Mouse (Mus musculus) liver, embryonic 16.5 days (tissue): ENCODE measurements around the gene Cdh23. TPM values are rescaled to one million over a fixed set of nuclear protein-coding genes. Genes with fewer than 3 reads are reported as not detected.

ENCODE experiments used
- ATAC-seq: fragments of 200-750 bp; cut with Nextera tagmentation; 2 replicates; pipeline ENCODE4 v1.8.0; 2017; ENCODE audit warnings: low read depth, mild to moderate bottlenecking, moderate number of reproducible peaks, moderate library complexity
- H3K27ac ChIP-seq: fragments of 300-500 bp; sonication (generic); 2 replicates; pipeline ENCODE4 v1.5.1; 2014; ENCODE audit warnings: mild to moderate bottlenecking, low read length
- H3K27me3 ChIP-seq: fragments of 300-500 bp; sonication (generic); 2 replicates; pipeline ENCODE4 v1.6.1; 2014; ENCODE audit warnings: low read depth, low read length, mixed read lengths; ENCODE audit not compliant: control insufficient read depth, insufficient read depth
- H3K36me3 ChIP-seq: fragments of 300-500 bp; sonication (generic); 2 replicates; pipeline ENCODE4 v1.6.1; 2014; ENCODE audit warnings: mild to moderate bottlenecking; ENCODE audit not compliant: control insufficient read depth, insufficient read depth
- H3K4me1 ChIP-seq: fragments of 300-500 bp; sonication (generic); 2 replicates; pipeline ENCODE4 v1.6.1; 2014; ENCODE audit warnings: low read depth, low read length, mixed read lengths; ENCODE audit not compliant: control insufficient read depth
- H3K4me2 ChIP-seq: fragments of 300-500 bp; sonication (generic); 2 replicates; pipeline ENCODE4 v1.6.1; 2014; ENCODE audit warnings: low read depth, low read length, mixed read lengths
- H3K4me3 ChIP-seq: fragments of 300-500 bp; sonication (generic); 2 replicates; pipeline ENCODE4 v1.5.1; 2014; ENCODE audit warnings: low read depth, mild to moderate bottlenecking, low read length
- H3K9ac ChIP-seq: fragments of 300-500 bp; sonication (generic); 2 replicates; pipeline ENCODE4 v1.6.1; 2014; ENCODE audit warnings: low read depth, low read length
- H3K9me3 ChIP-seq: fragments of 300-500 bp; sonication (generic); replicated peaks from 2 replicates; pipeline ENCODE4 v1.6.1; 2016; ENCODE audit warnings: low read length; ENCODE audit not compliant: control insufficient read depth
- WGBS: fragments of 180-500 bp; shearing (Covaris S2); extraction: QIAGEN DNeasy Blood & Tissue Kit; methylation state at CpG from one replicate; pipeline ENCODE4 v1.1.7; 2014; ENCODE audit not compliant: insufficient replicate concordance; 5-methylcytosine and 5-hydroxymethylcytosine counted together
- polyA plus RNA-seq: library from polyadenylated mRNA; unstranded; fragments of >200 nt; fragmentation: Nextera tagmentation; extraction: Ambion mirVana; gene quantifications from 2 replicates; pipeline ENCODE4 v1.2.1, GENCODE M21; 2015

Cdh23 gene
- polyA plus RNA-seq, 1 experiment from 2014 or later = 0.65 TPM

- Histone ChIP-seq H3K9me3 (no peaks in the 10 kb centered on the region), H3K36me3 (peaks cover 29% of the 10 kb centered on the region), H3K4me2 (no peak overlapping the region), H3K4me3 (no peak overlapping the region), H3K4me1 (no peaks in the 10 kb centered on the region), H3K27me3 (no peaks in the 10 kb centered on the region), H3K27ac (no peak overlapping the region), H3K9ac (no peak overlapping the region)
- WGBS = 79% methylated on average over 17 of the region's 17 CpGs
- ATAC-seq = no peak
Observed at GRCm38 (mm10) chr10:60303419-60303818, 392.9 kb downstream of the Cdh23 start.

- Histone ChIP-seq H3K4me1 (no peaks in the 10 kb centered on the region), H3K36me3 (peaks cover 45% of the 10 kb centered on the region), H3K9ac (no peak overlapping the region), H3K27me3 (no peaks in the 10 kb centered on the region), H3K9me3 (no peaks in the 10 kb centered on the region), H3K4me2 (no peak overlapping the region), H3K4me3 (no peak overlapping the region), H3K27ac (no peak overlapping the region)
- no peak for ATAC-seq
- 92% methylated on average over 12 of the region's 12 CpGs for WGBS
Observed at GRCm38 (mm10) chr10:60299636-60300035, 396.7 kb downstream of the Cdh23 start.

- no peak for ATAC-seq
- peaks cover 55% of the 10 kb centered on the region for H3K36me3 ChIP-seq
- 76% methylated on average over 9 of the region's 9 CpGs for WGBS
- no peak overlapping the region for H3K27ac ChIP-seq
- H3K4me2 ChIP-seq = no peak overlapping the region
- H3K9ac ChIP-seq = no peak overlapping the region
- H3K9me3 ChIP-seq = no peaks in the 10 kb centered on the region
- H3K27me3 ChIP-seq = no peaks in the 10 kb centered on the region
- H3K4me1 ChIP-seq = peaks cover 8% of the 10 kb centered on the region
- H3K4me3 ChIP-seq = no peak overlapping the region
Observed at GRCm38 (mm10) chr10:60296027-60296426, 400.3 kb downstream of the Cdh23 start.

- Histone ChIP-seq H3K9me3 (no peaks in the 10 kb centered on the region), H3K9ac (no peak overlapping the region), H3K4me2 (no peak overlapping the region), H3K36me3 (peaks cover 49% of the 10 kb centered on the region), H3K27ac (no peak overlapping the region), H3K27me3 (no peaks in the 10 kb centered on the region), H3K4me3 (no peak overlapping the region), H3K4me1 (peaks cover 15% of the 10 kb centered on the region)
- WGBS = 35% methylated on average over 3 of the region's 3 CpGs
- no peak for ATAC-seq
Observed at GRCm38 (mm10) chr10:60295356-60295755, 400.9 kb downstream of the Cdh23 start.

- no peak overlapping the region for H3K9ac ChIP-seq
- no peaks in the 10 kb centered on the region for H3K9me3 ChIP-seq
- H3K4me3 ChIP-seq = no peak overlapping the region
- H3K36me3 ChIP-seq = peaks cover 41% of the 10 kb centered on the region
- WGBS = 80% methylated on average over 7 of the region's 7 CpGs
- ATAC-seq = no peak
- H3K4me1 ChIP-seq = peaks cover 22% of the 10 kb centered on the region
- H3K27me3 ChIP-seq = no peaks in the 10 kb centered on the region
- no peak overlapping the region for H3K27ac ChIP-seq
- no peak overlapping the region for H3K4me2 ChIP-seq
Observed at GRCm38 (mm10) chr10:60294621-60295020, 401.7 kb downstream of the Cdh23 start.

- H3K9ac ChIP-seq = no peak overlapping the region
- no peak overlapping the region for H3K4me2 ChIP-seq
- H3K36me3 ChIP-seq = peaks cover 30% of the 10 kb centered on the region
- H3K27ac ChIP-seq = no peak overlapping the region
- no peak overlapping the region for H3K4me3 ChIP-seq
- no peaks in the 10 kb centered on the region for H3K9me3 ChIP-seq
- H3K4me1 ChIP-seq = peaks cover 32% of the 10 kb centered on the region
- no peaks in the 10 kb centered on the region for H3K27me3 ChIP-seq
- no peak for ATAC-seq
- 32% methylated on average over 8 of the region's 8 CpGs for WGBS
Observed at GRCm38 (mm10) chr10:60292209-60292608, 404.1 kb downstream of the Cdh23 start.

GRCm38 (mm10) chr10:60290739-60291110 is 405.6 kb downstream of the Cdh23 start:
- whole genome bisulfite sequencing = 54% methylated on average over 8 of the region's 8 CpGs
- ATAC-seq = no peak

GRCm38 (mm10) chr10:60290026-60290738 is 406.1 kb downstream of the Cdh23 start:
- H3K9ac ChIP-seq = 0 out of 2 replicates have a peak overlapping the region, but pooled peaks have one; percentile 17
- H3K9me3 ChIP-seq = no peaks in the 10 kb centered on the region
- H3K27ac ChIP-seq = no peak overlapping the region
- WGBS = 6% methylated on average over 7 of the region's 7 CpGs
- peaks cover 35% of the 10 kb centered on the region for H3K4me1 ChIP-seq
- ATAC-seq = peak; percentile 37
- H3K4me2 ChIP-seq = 0 out of 2 replicates have a peak overlapping the region, but pooled peaks have one; percentile 15
- no peaks in the 10 kb centered on the region for H3K27me3 ChIP-seq
- peaks cover 21% of the 10 kb centered on the region for H3K36me3 ChIP-seq
- H3K4me3 ChIP-seq = no peak overlapping the region

More at GRCm38 (mm10) chr10:60290739-60291110, 405.6 kb downstream of the Cdh23 start:
- Histone ChIP-seq H3K4me3 (no peak overlapping the region), H3K27ac (no peak overlapping the region), H3K4me1 (peaks cover 32% of the 10 kb centered on the region), H3K9ac (no peak overlapping the region), H3K27me3 (no peaks in the 10 kb centered on the region), H3K36me3 (peaks cover 27% of the 10 kb centered on the region), H3K9me3 (no peaks in the 10 kb centered on the region), H3K4me2 (0 out of 2 replicates have a peak overlapping the region, but pooled peaks have one; percentile 15)

GRCm38 (mm10) chr10:60289216-60289615 is 407.1 kb downstream of the Cdh23 start:
- Histone ChIP-seq H3K4me1 (peaks cover 42% of the 10 kb centered on the region), H3K27me3 (no peaks in the 10 kb centered on the region), H3K27ac (0 out of 2 replicates have a peak overlapping the region, but pooled peaks have one; percentile 10), H3K4me3 (no peak overlapping the region), H3K9ac (no peak overlapping the region), H3K36me3 (peaks cover 15% of the 10 kb centered on the region), H3K9me3 (no peaks in the 10 kb centered on the region), H3K4me2 (no peak overlapping the region)
- ATAC-seq = no peak
- whole genome bisulfite sequencing = 24% methylated on average over 8 of the region's 8 CpGs
